Comparison of ENCODE assay signal across 8 mouse cellular contexts in genomic region chr13:100892647-100893071, GRCm38 (mm10). TPM values are rescaled to one million over a fixed set of nuclear protein-coding genes. Genes with fewer than 3 reads are reported as not detected.
DNase-seq lines count a peak whose midpoint lies in the region; ATAC-seq and TF ChIP-seq lines count a peak whose summit lies in the region.

No protein-coding gene starts in this region.

- H3K9ac ChIP-seq in kidney, embryonic 14.5 days (ENCODE audit: low read depth, low read length) = no peak overlapping the region
- no peak overlapping the region for H3K9ac ChIP-seq in midbrain, embryonic 14.5 days (replicated peaks; ENCODE audit: low read length)

- H3K4me2 ChIP-seq in kidney, embryonic 14.5 days (replicated peaks; ENCODE audit: low read depth, low read length) = peak overlapping the region; percentile 8; the same call in 1 of the 2 replicates
- H3K4me2 ChIP-seq in midbrain, embryonic 14.5 days (ENCODE audit: low read length) = peak overlapping the region; percentile 43

- no peaks in the 10 kb centered on the region for H3K4me1 ChIP-seq in kidney, embryonic 14.5 days (ENCODE audit: control insufficient read depth, insufficient read depth, low read length)
- peaks cover 8% of the 10 kb centered on the region for H3K4me1 ChIP-seq in cortical plate, adult 2 months (ENCODE audit: control insufficient read depth, insufficient read depth, low read length)
- no peaks in the 10 kb centered on the region for H3K4me1 ChIP-seq in midbrain, embryonic 14.5 days (ENCODE audit: control insufficient read depth, insufficient read depth, low read length)

- ATAC-seq in kidney, embryonic 14.5 days (ENCODE audit: low FRiP score, low TSS enrichment) = no peak
- ATAC-seq in midbrain, embryonic 14.5 days (ENCODE audit: low FRiP score, low TSS enrichment) = no peak
- ATAC-seq in megakaryocyte-erythroid progenitor cell, adult 5-6 weeks (replicated peaks; ENCODE audit: low FRiP score, low TSS enrichment, poor library complexity, severe bottlenecking) = no peak

- H3K27ac ChIP-seq in kidney, embryonic 14.5 days (ENCODE audit: low read depth, low read length) = no peak overlapping the region
- H3K27ac ChIP-seq in cortical plate, adult 2 months (ENCODE audit: insufficient read depth, low read length) = peak overlapping the region; percentile 90
- H3K27ac ChIP-seq in midbrain, embryonic 14.5 days (replicated peaks; ENCODE audit: low read depth, low read length) = no peak overlapping the region

- no peak for TF ChIP-seq POLR2A in cortical plate, adult 2 months (IDR thresholded peaks at IDR 0.05; ENCODE audit: extremely low read depth, insufficient read depth, low read length)

- no peak for DNase-seq in kidney, postnatal 10 days
- peak; percentile 46 to 74 for DNase-seq in frontal cortex, adult 2 months (ENCODE audit: extremely low spot score in 1 of 2, low spot score in 1 of 2)
- peak; percentile 59 for DNase-seq in midbrain, embryonic 14.5 days
- no peak for DNase-seq in spleen, adult 18-20 months
- DNase-seq in urinary bladder, postnatal 14 days (ENCODE audit: low spot score) = no peak

- H3K9me3 ChIP-seq in kidney, embryonic 14.5 days (ENCODE audit: control insufficient read depth, low read length) = no peaks in the 10 kb centered on the region
- H3K9me3 ChIP-seq in midbrain, embryonic 14.5 days (ENCODE audit: control insufficient read depth, low read length) = no peaks in the 10 kb centered on the region

- H3K4me3 ChIP-seq in kidney, embryonic 14.5 days (ENCODE audit: low read length) = no peak overlapping the region
- no peak overlapping the region; the same call in 1 of the 2 replicates for H3K4me3 ChIP-seq in cortical plate, adult 2 months (ENCODE audit: insufficient read depth, low read length)
- H3K4me3 ChIP-seq in midbrain, embryonic 14.5 days (replicated peaks; ENCODE audit: low read depth, low read length) = 0 out of 2 replicates have a peak overlapping the region, but pooled peaks have one; percentile 0

- no peaks in the 10 kb centered on the region for H3K36me3 ChIP-seq in kidney, embryonic 14.5 days (ENCODE audit: control insufficient read depth, insufficient read depth, low read length)
- no peaks in the 10 kb centered on the region for H3K36me3 ChIP-seq in midbrain, embryonic 14.5 days (ENCODE audit: control insufficient read depth, insufficient read depth, low read length)

- 48% methylated on average over 13 of the region's 13 CpGs for WGBS in kidney, embryonic 14.5 days
- 45% methylated on average over 13 of the region's 13 CpGs for WGBS in midbrain, embryonic 14.5 days

- no peak for TF ChIP-seq CTCF in cortical plate, adult 2 months (IDR thresholded peaks at IDR 0.05; ENCODE audit: extremely low read depth, insufficient read depth, low read length)

- H3K27me3 ChIP-seq in kidney, embryonic 14.5 days (ENCODE audit: control insufficient read depth, insufficient read depth, low read length) = no peaks in the 10 kb centered on the region
- H3K27me3 ChIP-seq in midbrain, embryonic 14.5 days (ENCODE audit: control insufficient read depth, insufficient read depth, low read length) = no peaks in the 10 kb centered on the region

RNA-seq across cellular contexts. Expression of gene Slc30a5, which starts 59.4 kb away (rescaled TPM):
- polyA plus RNA-seq in kidney, embryonic 14.5 days (2014; fragmentation: Nextera tagmentation; extraction: Ambion mirVana) = 33.9 and 65.9 TPM in 2 replicates
- polyA plus RNA-seq in cortical plate, adult 2 months (2012; rRNA removed) = 43.5 and 43.7 TPM in 2 replicates
- 42.0 and 43.4 TPM in 2 replicates for polyA plus RNA-seq in frontal cortex, adult 2 months (2012; rRNA removed)
- 29.0 and 38.7 TPM in 2 replicates for polyA plus RNA-seq in midbrain, embryonic 14.5 days (2014; fragmentation: Nextera tagmentation; extraction: Ambion mirVana)
- total RNA-seq in megakaryocyte-erythroid progenitor cell, adult 5-6 weeks (2014; fragmentation: Nextera tagmentation) = 48.1 and 53.9 TPM in 2 replicates
- 83.5 and 95.2 TPM in 2 replicates for total RNA-seq in megakaryocyte-erythroid progenitor cell, adult 5-6 weeks (2017)

Comparison
In these comparisons a context has a peak if more than half of its experiments do, and no peak if none do; other contexts are left out.
1. DNase-seq: peak in frontal cortex, adult 2 months (2 of 2) and midbrain, embryonic 14.5 days (single experiment); none in kidney, postnatal 10 days (single experiment), spleen, adult 18-20 months (0 of 2) and urinary bladder, postnatal 14 days (single experiment).